Mouse (Mus musculus): Measurements from ENCODE around the gene Decr2. TPM values are rescaled to one million over a fixed set of nuclear protein-coding genes. Genes with fewer than 3 reads are reported as not detected.

Gene Decr2
- polyA plus RNA-seq, 1 experiment from 2014 or later, result 28.6 TPM

GRCm38 (mm10) chr17:26070136-26070535 is 20.0 kb downstream of the Decr2 start:
- Histone ChIP-seq H3K4me3 (peak overlapping the region; percentile 85; the same call in 1 of the 2 replicates), H3K9ac (peak overlapping the region; percentile 94; the same call in 1 of the 2 replicates)
- 42% methylated on average over 6 of the region's 6 CpGs for WGBS

GRCm38 (mm10) chr17:26068831-26069739 is 21.1 kb downstream of the Decr2 start, which contains the start of gene Rab11fip3:
Gene Rab11fip3, minus strand, starts transcription at chr17:26069555.
- H3K9ac ChIP-seq, result peak within 1 kb of the TSS; percentile 94
- H3K9me3 ChIP-seq, result no peaks in the 10 kb centered on the region
- WGBS, result under 1% methylated on average over 94 of the region's 94 CpGs
- H3K4me2 ChIP-seq (replicated peaks), result peak within 1 kb of the TSS; percentile 95
- peaks cover 44% of the 10 kb centered on the region for H3K4me1 ChIP-seq
- peak within 1 kb of the TSS; percentile 92 for H3K27ac ChIP-seq
- H3K36me3 ChIP-seq, result peaks cover 12% of the 10 kb centered on the region
- peak; percentile 95 for ATAC-seq (ENCODE audit: low FRiP score, low read depth)
- peak within 1 kb of the TSS; percentile 85 for H3K4me3 ChIP-seq
- H3K27me3 ChIP-seq (replicated peaks), result peaks cover 7% of the 10 kb centered on the region

More at GRCm38 (mm10) chr17:26070136-26070535, 20.0 kb downstream of the Decr2 start:
- peaks cover 34% of the 10 kb centered on the region for H3K4me1 ChIP-seq
- no peak for ATAC-seq (ENCODE audit: low FRiP score, low read depth)
- H3K27ac ChIP-seq, result no peak overlapping the region
- peaks cover 7% of the 10 kb centered on the region for H3K27me3 ChIP-seq (replicated peaks)
- H3K36me3 ChIP-seq, result peaks cover 3% of the 10 kb centered on the region
- H3K4me2 ChIP-seq (replicated peaks), result peak overlapping the region; percentile 95
- H3K9me3 ChIP-seq, result no peaks in the 10 kb centered on the region

GRCm38 (mm10) chr17:26068024-26068830 is 21.9 kb downstream of the Decr2 start:
- Histone ChIP-seq H3K4me2 (replicated peaks) (peak overlapping the region; percentile 95), H3K36me3 (peaks cover 17% of the 10 kb centered on the region), H3K27me3 (replicated peaks) (peaks cover 7% of the 10 kb centered on the region), H3K4me3 (peak overlapping the region; percentile 85), H3K9ac (peak overlapping the region; percentile 94), H3K9me3 (no peaks in the 10 kb centered on the region), H3K27ac (peak overlapping the region; percentile 92; the same call in 1 of the 2 replicates), H3K4me1 (peaks cover 50% of the 10 kb centered on the region)
- whole genome bisulfite sequencing, result 1% methylated on average over 44 of the region's 44 CpGs
- no peak; the same call in 1 of the 2 replicates for ATAC-seq (ENCODE audit: low FRiP score, low read depth)

GRCm38 (mm10) chr17:26066488-26067020 is 23.6 kb downstream of the Decr2 start:
- peak overlapping the region; percentile 85 for H3K4me3 ChIP-seq
- H3K9ac ChIP-seq, result 0 out of 2 replicates have a peak overlapping the region, but pooled peaks have one; percentile 94
- H3K27me3 ChIP-seq (replicated peaks), result peaks cover 7% of the 10 kb centered on the region
- H3K9me3 ChIP-seq, result no peaks in the 10 kb centered on the region
- WGBS, result 93% methylated on average over 7 of the region's 7 CpGs
- H3K36me3 ChIP-seq, result peaks cover 23% of the 10 kb centered on the region
- H3K4me2 ChIP-seq (replicated peaks), result peak overlapping the region; percentile 95
- peaks cover 58% of the 10 kb centered on the region for H3K4me1 ChIP-seq
- no peak for ATAC-seq (ENCODE audit: low FRiP score, low read depth)
- no peak overlapping the region for H3K27ac ChIP-seq

- peak overlapping the region; percentile 45 for H3K4me2 ChIP-seq (replicated peaks)
- no peaks in the 10 kb centered on the region for H3K9me3 ChIP-seq
- H3K27me3 ChIP-seq (replicated peaks), result no peaks in the 10 kb centered on the region
- H3K36me3 ChIP-seq, result peaks cover 23% of the 10 kb centered on the region
- H3K9ac ChIP-seq, result 0 out of 2 replicates have a peak overlapping the region, but pooled peaks have one; percentile 29
- H3K27ac ChIP-seq, result no peak overlapping the region
- 78% methylated on average over 6 of the region's 6 CpGs for WGBS
- H3K4me1 ChIP-seq, result peaks cover 60% of the 10 kb centered on the region
- no peak for ATAC-seq (ENCODE audit: low FRiP score, low read depth)
- H3K4me3 ChIP-seq, result peak overlapping the region; percentile 13; the same call in 1 of the 2 replicates
These were observed 25.2 kb downstream of the Decr2 start for GRCm38 (mm10) chr17:26064916-26065315.

GRCm38 (mm10) chr17:26057787-26058567 is 32.2 kb downstream of the Decr2 start:
- WGBS, result 88% methylated on average over 9 of the region's 9 CpGs
- no peaks in the 10 kb centered on the region for H3K9me3 ChIP-seq
- H3K4me2 ChIP-seq (replicated peaks), result no peak overlapping the region
- H3K9ac ChIP-seq, result no peak overlapping the region
- H3K27me3 ChIP-seq (replicated peaks), result no peaks in the 10 kb centered on the region
- H3K27ac ChIP-seq, result no peak overlapping the region
- ATAC-seq (ENCODE audit: low FRiP score, low read depth), result no peak
- H3K4me1 ChIP-seq, result peaks cover 11% of the 10 kb centered on the region; the same call in 1 of the 2 replicates
- peaks cover 54% of the 10 kb centered on the region for H3K36me3 ChIP-seq
- no peak overlapping the region for H3K4me3 ChIP-seq

- H3K4me2 ChIP-seq (replicated peaks), result no peak overlapping the region
- H3K9me3 ChIP-seq, result no peaks in the 10 kb centered on the region
- H3K4me3 ChIP-seq, result no peak overlapping the region
- peaks cover 11% of the 10 kb centered on the region; the same call in 1 of the 2 replicates for H3K4me1 ChIP-seq
- H3K27me3 ChIP-seq (replicated peaks), result no peaks in the 10 kb centered on the region
- 93% methylated on average over 8 of the region's 8 CpGs for WGBS
- ATAC-seq (ENCODE audit: low FRiP score, low read depth), result no peak
- no peak overlapping the region for H3K9ac ChIP-seq
- no peak overlapping the region for H3K27ac ChIP-seq
- H3K36me3 ChIP-seq, result peaks cover 50% of the 10 kb centered on the region
These were observed 32.9 kb downstream of the Decr2 start for GRCm38 (mm10) chr17:26057278-26057677.

- Histone ChIP-seq H3K4me3 (no peak overlapping the region), H3K27ac (no peak overlapping the region), H3K27me3 (replicated peaks) (no peaks in the 10 kb centered on the region), H3K9me3 (no peaks in the 10 kb centered on the region), H3K9ac (no peak overlapping the region), H3K4me2 (replicated peaks) (no peak overlapping the region), H3K4me1 (0 out of 2 replicates have a peak, but pooled peaks cover 2% of the 10 kb centered on the region), H3K36me3 (peaks cover 59% of the 10 kb centered on the region)
- 52% methylated on average over 6 of the region's 6 CpGs for WGBS
- no peak for ATAC-seq (ENCODE audit: low FRiP score, low read depth)
These were observed 35.0 kb downstream of the Decr2 start for GRCm38 (mm10) chr17:26055164-26055563.

GRCm38 (mm10) chr17:26054133-26054845 is 35.8 kb downstream of the Decr2 start:
- no peaks in the 10 kb centered on the region for H3K4me1 ChIP-seq
- H3K27ac ChIP-seq, result no peak overlapping the region
- H3K27me3 ChIP-seq (replicated peaks), result no peaks in the 10 kb centered on the region
- no peak overlapping the region for H3K4me2 ChIP-seq (replicated peaks)
- no peak overlapping the region for H3K4me3 ChIP-seq
- peaks cover 56% of the 10 kb centered on the region for H3K36me3 ChIP-seq
- no peak for ATAC-seq (ENCODE audit: low FRiP score, low read depth)
- no peak overlapping the region for H3K9ac ChIP-seq
- 60% methylated on average over 17 of the region's 17 CpGs for WGBS
- no peaks in the 10 kb centered on the region for H3K9me3 ChIP-seq

GRCm38 (mm10) chr17:26052706-26053105 is 37.4 kb downstream of the Decr2 start:
- H3K27ac ChIP-seq, result no peak overlapping the region
- no peaks in the 10 kb centered on the region for H3K4me1 ChIP-seq
- H3K27me3 ChIP-seq (replicated peaks), result no peaks in the 10 kb centered on the region
- H3K4me2 ChIP-seq (replicated peaks), result no peak overlapping the region
- H3K9me3 ChIP-seq, result no peaks in the 10 kb centered on the region
- no peak overlapping the region for H3K9ac ChIP-seq
- ATAC-seq (ENCODE audit: low FRiP score, low read depth), result no peak
- H3K4me3 ChIP-seq, result no peak overlapping the region
- H3K36me3 ChIP-seq, result peaks cover 45% of the 10 kb centered on the region
- WGBS, result 94% methylated on average over 4 of the region's 4 CpGs

GRCm38 (mm10) chr17:26052074-26052473 is 38.1 kb downstream of the Decr2 start:
- WGBS, result 91% methylated on average over 4 of the region's 4 CpGs
- ATAC-seq (ENCODE audit: low FRiP score, low read depth), result no peak

More at GRCm38 (mm10) chr17:26052074-26052473, 38.1 kb downstream of the Decr2 start:
- Histone ChIP-seq H3K36me3 (peaks cover 39% of the 10 kb centered on the region), H3K4me2 (replicated peaks) (no peak overlapping the region), H3K4me3 (no peak overlapping the region), H3K27ac (no peak overlapping the region), H3K27me3 (replicated peaks) (no peaks in the 10 kb centered on the region), H3K4me1 (peaks cover under 1% of the 10 kb centered on the region), H3K9me3 (no peaks in the 10 kb centered on the region), H3K9ac (no peak overlapping the region)
